Mouse (Mus musculus) liver, adult 2 months (tissue): Measurements from ENCODE around the gene Eri3.

Experiments used
- CTCF ChIP-seq: fragments of 200-500 bp; IDR thresholded peaks from 2 replicates; pipeline ENCODE4 v1.5.1; 2011; ENCODE audit warnings: low read depth, low read length, control low read depth
- POLR2A ChIP-seq: fragments of 200-500 bp; IDR thresholded peaks from 2 replicates; pipeline ENCODE4 v1.6.1; 2011; ENCODE audit warnings: low read length, control low read depth; ENCODE audit not compliant: insufficient read depth; ENCODE audit errors: extremely low read depth

- TF ChIP-seq CTCF (no peak), POLR2A (peak; percentile 80)
These were observed at the start of gene Eri3 for GRCm38 (mm10) chr4:117550140-117550851.
